8 mouse cellular contexts compared by ENCODE assay signal in genomic region chr6:47787941-47788736, GRCm38 (mm10). TPM values are rescaled to one million over a fixed set of nuclear protein-coding genes. Genes with fewer than 3 reads are reported as not detected.
DNase-seq lines count a peak whose midpoint lies in the region; ATAC-seq and TF ChIP-seq lines count a peak whose summit lies in the region.

No protein-coding gene starts in this region.

- 1% methylated on average over 18 of the region's 18 CpGs for WGBS in cerebellum, adult 2 months
- WGBS in forebrain, postnatal 0 days = under 1% methylated on average over 18 of the region's 18 CpGs
- under 1% methylated on average over 18 of the region's 18 CpGs for WGBS in lung, embryonic 14.5 days

- peak; percentile 97 for TF ChIP-seq POLR2A in cerebellum, adult 2 months (IDR thresholded peaks at IDR 0.05; ENCODE audit: borderline replicate concordance, insufficient read depth, low read length)

- peak overlapping the region; percentile 84 for H3K9ac ChIP-seq in forebrain, postnatal 0 days
- H3K9ac ChIP-seq in lung, embryonic 14.5 days = peak overlapping the region; percentile 75

- TF ChIP-seq CTCF in G1E (IDR thresholded peaks at IDR 0.05; ENCODE audit: low read depth, low read length) = no peak
- TF ChIP-seq CTCF in cerebellum, adult 2 months (IDR thresholded peaks at IDR 0.05; ENCODE audit: borderline replicate concordance, insufficient read depth, low read depth, low read length) = no peak
- TF ChIP-seq CTCF in forebrain, postnatal 0 days (IDR thresholded peaks at IDR 0.05; ENCODE audit: low read depth) = peak; percentile 44
- TF ChIP-seq CTCF in lung, embryonic 14.5 days (IDR thresholded peaks at IDR 0.05; ENCODE audit: low read depth) = no peak; the same call in 1 of the 2 replicates

- peak overlapping the region; percentile 61 for H3K27ac ChIP-seq in cerebellum, adult 2 months (ENCODE audit: insufficient read depth, low read length)
- peak overlapping the region; percentile 96 for H3K27ac ChIP-seq in forebrain, postnatal 0 days (ENCODE audit: low read depth, low read length)
- peak overlapping the region; percentile 97 for H3K27ac ChIP-seq in lung, embryonic 14.5 days (ENCODE audit: low read depth)

- peak overlapping the region; percentile 59 for H3K4me2 ChIP-seq in forebrain, postnatal 0 days (ENCODE audit: low read depth)
- H3K4me2 ChIP-seq in lung, embryonic 14.5 days = peak overlapping the region; percentile 62

- ATAC-seq in G1E (ENCODE audit: extremely low read depth, insufficient number of reproducible peaks, low FRiP score, poor library complexity, severe bottlenecking) = peak; percentile 74
- ATAC-seq in forebrain, postnatal 0 days = peak; percentile 95
- peak; percentile 95 for ATAC-seq in lung, embryonic 14.5 days (ENCODE audit: insufficient read depth)
- ATAC-seq in neutrophil, adult 5-6 weeks (ENCODE audit: extremely low read depth, insufficient number of reproducible peaks, low FRiP score, poor library complexity, severe bottlenecking) = peak; percentile 92

- peak overlapping the region; percentile 69 for H3K4me3 ChIP-seq in G1E (ENCODE audit: low read depth, low read length)
- peak overlapping the region; percentile 62 for H3K4me3 ChIP-seq in cerebellum, adult 2 months (replicated peaks; ENCODE audit: insufficient read depth, low read depth, low read length)
- H3K4me3 ChIP-seq in forebrain, postnatal 0 days (ENCODE audit: low read depth, low read length) = peak overlapping the region; percentile 53
- H3K4me3 ChIP-seq in lung, embryonic 14.5 days (ENCODE audit: low read depth, low read length) = peak overlapping the region; percentile 46

- no peaks in the 10 kb centered on the region for H3K9me3 ChIP-seq in G1E (replicated peaks)
- H3K9me3 ChIP-seq in forebrain, postnatal 0 days (ENCODE audit: low read length) = no peaks in the 10 kb centered on the region
- no peaks in the 10 kb centered on the region for H3K9me3 ChIP-seq in lung, embryonic 14.5 days (ENCODE audit: low read depth, low read length)

- H3K27me3 ChIP-seq in G1E (ENCODE audit: insufficient read depth, low read length) = no peaks in the 10 kb centered on the region
- no peaks in the 10 kb centered on the region for H3K27me3 ChIP-seq in cerebellum, adult 2 months (ENCODE audit: control insufficient read depth, insufficient read depth, low read length)
- H3K27me3 ChIP-seq in forebrain, postnatal 0 days (ENCODE audit: insufficient read depth, low read length) = no peaks in the 10 kb centered on the region
- H3K27me3 ChIP-seq in lung, embryonic 14.5 days (ENCODE audit: insufficient read depth, low read length) = no peaks in the 10 kb centered on the region

- peak; percentile 58 for DNase-seq in G1E (ENCODE audit: low spot score)
- peak; percentile 88 to 91 for DNase-seq in cerebellum, adult 2 months
- DNase-seq in forebrain, postnatal 0 days = peak; percentile 94
- peak; percentile 81 for DNase-seq in heart, postnatal 4 days
- DNase-seq in layer of hippocampus, adult 8-10 months (ENCODE audit: low spot score in 2 of 2) = peak; percentile 86 to 88
- DNase-seq in lung, embryonic 14.5 days = peak; percentile 94
- peak; percentile 84 for DNase-seq in testis, postnatal 14 days (ENCODE audit: low spot score)

- no peaks in the 10 kb centered on the region for H3K36me3 ChIP-seq in G1E (replicated peaks)
- H3K36me3 ChIP-seq in forebrain, postnatal 0 days (ENCODE audit: insufficient read depth) = no peaks in the 10 kb centered on the region
- H3K36me3 ChIP-seq in lung, embryonic 14.5 days (ENCODE audit: insufficient read depth) = no peaks in the 10 kb centered on the region

- peaks cover 17% of the 10 kb centered on the region for H3K4me1 ChIP-seq in G1E (ENCODE audit: insufficient read depth, low read depth, low read length)
- H3K4me1 ChIP-seq in cerebellum, adult 2 months (ENCODE audit: control insufficient read depth, insufficient read depth, low read length) = no peaks in the 10 kb centered on the region; the same call in 1 of the 2 replicates
- 0 out of 2 replicates have a peak, but pooled peaks cover 4% of the 10 kb centered on the region for H3K4me1 ChIP-seq in forebrain, postnatal 0 days (ENCODE audit: insufficient read depth)
- H3K4me1 ChIP-seq in lung, embryonic 14.5 days (ENCODE audit: insufficient read depth) = peaks cover 4% of the 10 kb centered on the region; the same call in 1 of the 2 replicates

RNA-seq across cellular contexts. Expression of gene Pdia4, which starts 25.1 kb away (rescaled TPM):
- total RNA-seq in G1E (2014; fragmentation: Nextera tagmentation) (46.6 and 55.0 TPM in 2 replicates), G1E (2017) (95.8 and 96.7 TPM in 2 replicates)
- polyA plus RNA-seq in G1E (2012) = 4.0 and 5.0 TPM in 2 replicates
- 30.1 and 31.9 TPM in 2 replicates for polyA plus RNA-seq in cerebellum, adult 2 months (2012; rRNA removed)
- total RNA-seq in forebrain, postnatal 0 days (2014; rRNA removed) = 97.7 and 104 TPM in 2 replicates
- polyA plus RNA-seq in forebrain, postnatal 0 days (2015; fragmentation: Nextera tagmentation; extraction: Ambion mirVana) = 70.5 and 83.7 TPM in 2 replicates
- total RNA-seq in heart, postnatal 4 days (2021) = 10 to 100 TPM; 65.1 to 69.8 TPM
- 10 to 100 TPM; 55.5 to 94.5 (median 72.9) TPM for total RNA-seq in layer of hippocampus, adult 8-10 months (2022)
- 372 and 376 TPM in 2 replicates for polyA plus RNA-seq in lung, embryonic 14.5 days (2014; fragmentation: Nextera tagmentation; extraction: Ambion mirVana)
- total RNA-seq in neutrophil, adult 5-6 weeks (2017) = 114 and 126 TPM in 2 replicates

RNA-seq across cellular contexts. Expression of gene Zfp786, which starts 42.5 kb away (rescaled TPM):
- total RNA-seq in G1E (2014; fragmentation: Nextera tagmentation) (2.7 and 9.3 TPM in 2 replicates), G1E (2017) (0.99 and 1.1 TPM in 2 replicates)
- polyA plus RNA-seq in G1E (2012) = 0.20 and 0.26 TPM in 2 replicates
- 2.9 and 3.0 TPM in 2 replicates for polyA plus RNA-seq in cerebellum, adult 2 months (2012; rRNA removed)
- total RNA-seq in forebrain, postnatal 0 days (2014; rRNA removed) = 22.2 and 23.8 TPM in 2 replicates
- 5.1 and 5.5 TPM in 2 replicates for polyA plus RNA-seq in forebrain, postnatal 0 days (2015; fragmentation: Nextera tagmentation; extraction: Ambion mirVana)
- 1 to 10 TPM; 1.1 to 1.7 TPM for total RNA-seq in heart, postnatal 4 days (2021)
- total RNA-seq in layer of hippocampus, adult 8-10 months (2022) = 1 to 10 TPM; 4.9 to 5.7 (median 5.0) TPM
- polyA plus RNA-seq in lung, embryonic 14.5 days (2014; fragmentation: Nextera tagmentation; extraction: Ambion mirVana) = 4.3 and 5.4 TPM in 2 replicates
- total RNA-seq in neutrophil, adult 5-6 weeks (2017) = not detected in 2 replicates

RNA-seq across cellular contexts. Expression of gene Zfp398, which starts 47.3 kb away (rescaled TPM):
- total RNA-seq in G1E (2014; fragmentation: Nextera tagmentation) = 27.5 and 32.3 TPM in 2 replicates
- 12.6 and 15.7 TPM in 2 replicates for total RNA-seq in G1E (2017)
- polyA plus RNA-seq in G1E (2012) = 4.1 and 4.6 TPM in 2 replicates
- 20.0 and 21.2 TPM in 2 replicates for polyA plus RNA-seq in cerebellum, adult 2 months (2012; rRNA removed)
- total RNA-seq in forebrain, postnatal 0 days (2014; rRNA removed) = 23.5 and 28.2 TPM in 2 replicates
- polyA plus RNA-seq in forebrain, postnatal 0 days (2015; fragmentation: Nextera tagmentation; extraction: Ambion mirVana) = 7.1 and 11.1 TPM in 2 replicates
- total RNA-seq in heart, postnatal 4 days (2021) = 1 to 10 TPM; 7.4 to 7.7 TPM
- total RNA-seq in layer of hippocampus, adult 8-10 months (2022) = 10 to 100 TPM; 21.2 to 27.1 (median 24.1) TPM
- 8.8 and 10.6 TPM in 2 replicates for polyA plus RNA-seq in lung, embryonic 14.5 days (2014; fragmentation: Nextera tagmentation; extraction: Ambion mirVana)
- total RNA-seq in neutrophil, adult 5-6 weeks (2017) = 30.8 and 33.1 TPM in 2 replicates

Comparison
In these comparisons a context has a peak if more than half of its experiments do, and no peak if none do; other contexts are left out.
1. Peak in every context shown above with its lines: DNase-seq, ATAC-seq, H3K4me3 ChIP-seq and H3K27ac ChIP-seq.